Mouse (Mus musculus) gastrocnemius, postnatal 36 days (tissue): ENCODE measurements at regions not wholly inside any gene's neighbourhood (a gene's known extent, or its start where the extent isn't known, plus 50 kb on each side); places are given as distances from the start of the nearest gene placed in this dataset.

Experiments
- DNase-seq, 2 experiments: peaks; one replicate each; pipeline ENCODE4 v3.0.0; 2022
- intact Hi-C: fragments of 180-260 bp; cut with DNase I; formaldehyde crosslinking; loops from one replicate; pipeline ENCODE4 v1.15.1; 2025

GRCm38 (mm10) chr11:89247991-89248390, 54.1 kb downstream of the Nog start:
- DNase-seq = no peak
- intact Hi-C loops = no loop called here

GRCm38 (mm10) chr11:89243370-89243769, 58.8 kb downstream of the Nog start:
- no peak for DNase-seq
- intact Hi-C loops = no loop called here

- DNase-seq = no peak
- intact Hi-C loops = no loop called here
These were observed 60.0 kb downstream of the Nog start for GRCm38 (mm10) chr11:89242130-89242529.

GRCm38 (mm10) chr11:89239891-89240290, 62.2 kb downstream of the Nog start:
- DNase-seq = no peak
- intact Hi-C loops = no loop called here

GRCm38 (mm10) chr11:89236904-89237303, 65.2 kb downstream of the Nog start:
- no peak for DNase-seq
- intact Hi-C loops = no loop called here

GRCm38 (mm10) chr11:89232884-89233480, 69.2 kb downstream of the Nog start:
- intact Hi-C loops = no loop called here
- no peak for DNase-seq

- intact Hi-C loops = no loop called here
- DNase-seq = no peak
These were observed 72.4 kb downstream of the Nog start for GRCm38 (mm10) chr11:89229726-89230125.

- DNase-seq = no peak
- intact Hi-C loops = no loop called here
These were observed 88.9 kb downstream of the Nog start for GRCm38 (mm10) chr11:89213204-89213603.

GRCm38 (mm10) chr11:89209531-89209950, 92.6 kb downstream of the Nog start:
- no peak for DNase-seq
- intact Hi-C loops = no loop called here

GRCm38 (mm10) chr11:89209072-89209471, 93.1 kb downstream of the Nog start:
- intact Hi-C loops = no loop called here

GRCm38 (mm10) chr11:89206788-89207187, 95.3 kb downstream of the Nog start:
- DNase-seq = no peak
- intact Hi-C loops = no loop called here

More at GRCm38 (mm10) chr11:89209072-89209471, 93.1 kb downstream of the Nog start:
- no peak for DNase-seq

GRCm38 (mm10) chr11:89204948-89205545, 97.1 kb downstream of the Nog start:
- intact Hi-C loops = no loop called here
- DNase-seq = no peak

GRCm38 (mm10) chr11:89200458-89200857, 101.7 kb downstream of the Nog start:
- no peak for DNase-seq
- intact Hi-C loops = no loop called here

GRCm38 (mm10) chr11:89192815-89193214, 109.3 kb downstream of the Nog start:
- intact Hi-C loops = no loop called here
- no peak for DNase-seq

GRCm38 (mm10) chr11:89186911-89187621, 113.4 kb downstream of the Gm525 start:
- peak; percentile 80 to 84 for DNase-seq
- intact Hi-C loops = loop anchor here (5.0 kb wide), 1 partner anchor 85 kb away; no protein-coding TSS in a partner anchor

- intact Hi-C loops = loop anchor here (5.0 kb wide), 1 partner anchor 84 kb away; no protein-coding TSS in a partner anchor
- no peak for DNase-seq
These were observed 112.2 kb downstream of the Gm525 start for GRCm38 (mm10) chr11:89185862-89186261.

- intact Hi-C loops = no loop called here
- no peak for DNase-seq
These were observed 107.8 kb downstream of the Gm525 start for GRCm38 (mm10) chr11:89181471-89181870.

- intact Hi-C loops = no loop called here
- DNase-seq = no peak
These were observed 104.8 kb downstream of the Gm525 start for GRCm38 (mm10) chr11:89178436-89178835.

- intact Hi-C loops = no loop called here
- no peak for DNase-seq
These were observed 101.9 kb downstream of the Gm525 start for GRCm38 (mm10) chr11:89175511-89175910.

- intact Hi-C loops = no loop called here
- DNase-seq = no peak
These were observed 101.3 kb downstream of the Gm525 start for GRCm38 (mm10) chr11:89174967-89175366.

GRCm38 (mm10) chr11:89165278-89165677, 91.6 kb downstream of the Gm525 start:
- intact Hi-C loops = loop anchor here (2.0 to 10.0 kb wide), 2 partner anchors 64 to 240 kb away; no protein-coding TSS in a partner anchor
- DNase-seq = peak; percentile 74 to 77
